Mouse (Mus musculus): ENCODE data around the gene Pde8a. TPM values are rescaled to one million over a fixed set of nuclear protein-coding genes. Genes with fewer than 3 reads are reported as not detected.

Gene Pde8a
- polyA plus RNA-seq, 1 experiment from 2014 or later = 2.1 TPM

DNA sequence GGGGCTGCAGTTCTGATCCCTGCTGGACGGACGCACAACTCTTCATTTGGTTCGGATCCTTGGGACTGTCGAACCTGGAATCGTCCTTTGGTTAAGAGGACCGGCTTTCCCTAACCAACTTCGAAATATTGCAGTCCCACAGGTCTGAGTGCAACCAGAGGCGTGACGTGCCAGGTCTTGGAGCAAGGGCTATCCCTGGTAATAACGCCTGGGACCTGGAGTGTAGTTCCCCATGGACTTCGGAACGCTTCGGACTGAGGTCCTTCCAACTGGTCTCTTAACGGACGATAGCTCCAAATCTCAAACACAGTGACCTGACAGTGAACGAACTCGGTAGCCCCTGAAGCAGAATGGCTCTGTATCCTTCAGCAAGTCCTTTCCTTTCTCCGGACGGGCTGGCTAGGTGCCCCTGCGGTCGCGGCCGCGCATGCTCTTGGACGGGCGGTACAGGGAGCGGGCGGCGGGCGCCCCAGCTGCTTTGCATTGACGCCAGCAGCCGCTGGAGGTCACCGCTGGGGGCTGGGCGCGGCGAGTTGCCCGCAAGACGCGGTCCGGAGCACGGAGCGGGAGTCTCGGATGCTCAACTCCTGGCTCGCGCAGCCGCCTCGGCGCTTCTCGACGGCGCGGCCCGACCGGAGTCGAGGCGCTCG, 574 bp upstream of the Pde8a start:
- Histone ChIP-seq H3K36me3 (no peaks in the 10 kb centered on the region), H3K27ac (peak overlapping the region; percentile 13; the same call in 1 of the 2 replicates), H3K27me3 (peaks cover 88% of the 10 kb centered on the region), H3K4me1 (replicated peaks) (peaks cover 22% of the 10 kb centered on the region), H3K4me2 (peak overlapping the region; percentile 63), H3K9me3 (no peaks in the 10 kb centered on the region), H3K9ac (peak overlapping the region; percentile 55), H3K4me3 (peak overlapping the region; percentile 49)
- under 1% methylated on average over 56 of the region's 57 CpGs for WGBS
- ATAC-seq (ENCODE audit: low FRiP score) = peak; percentile 91

DNA sequence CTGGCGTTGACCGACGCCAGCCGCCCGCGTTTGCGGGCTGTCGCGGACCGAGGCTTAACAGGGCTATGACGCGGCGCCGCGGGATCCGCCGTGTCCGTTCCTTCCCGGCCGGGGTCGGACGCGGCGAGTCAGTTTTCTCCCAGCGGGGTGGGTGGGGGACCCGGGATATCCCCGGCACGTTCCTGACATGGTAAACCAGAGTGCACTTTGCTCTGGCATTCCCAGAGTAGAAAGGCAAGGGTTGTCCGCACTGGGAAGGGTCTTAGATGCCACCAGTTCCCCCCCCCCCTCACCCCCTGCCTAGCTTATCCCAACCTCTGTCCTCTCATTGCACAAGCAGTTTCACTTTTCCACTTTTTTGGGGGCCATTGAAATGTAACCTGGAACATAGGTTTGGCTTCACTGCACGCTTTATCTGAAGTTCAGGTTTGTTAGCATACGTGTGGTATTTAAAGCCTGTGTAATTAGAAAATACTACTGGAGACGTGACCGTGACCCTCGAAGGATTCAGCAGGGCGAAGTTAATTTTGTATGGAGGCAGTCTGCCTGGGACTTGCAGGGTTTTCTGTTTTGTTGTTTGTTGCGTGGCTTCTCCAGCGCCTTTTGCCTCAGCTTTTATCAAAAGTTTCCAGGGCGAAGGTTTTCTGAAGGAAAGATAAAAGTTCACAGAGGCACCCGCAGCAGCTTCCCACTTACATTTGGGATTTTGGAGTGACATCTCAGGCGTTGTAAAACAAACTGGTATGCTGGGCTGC, 934 bp downstream of the Pde8a start:
- Histone ChIP-seq H3K27me3 (peaks cover 87% of the 10 kb centered on the region), H3K9ac (peak overlapping the region; percentile 55), H3K4me1 (replicated peaks) (peaks cover 22% of the 10 kb centered on the region), H3K4me3 (peak overlapping the region; percentile 49), H3K36me3 (no peaks in the 10 kb centered on the region), H3K27ac (0 out of 2 replicates have a peak overlapping the region, but pooled peaks have one; percentile 12), H3K4me2 (peak overlapping the region; percentile 63), H3K9me3 (no peaks in the 10 kb centered on the region)
- 5% methylated on average over 30 of the region's 40 CpGs for WGBS
- ATAC-seq (ENCODE audit: low FRiP score) = no peak

DNA sequence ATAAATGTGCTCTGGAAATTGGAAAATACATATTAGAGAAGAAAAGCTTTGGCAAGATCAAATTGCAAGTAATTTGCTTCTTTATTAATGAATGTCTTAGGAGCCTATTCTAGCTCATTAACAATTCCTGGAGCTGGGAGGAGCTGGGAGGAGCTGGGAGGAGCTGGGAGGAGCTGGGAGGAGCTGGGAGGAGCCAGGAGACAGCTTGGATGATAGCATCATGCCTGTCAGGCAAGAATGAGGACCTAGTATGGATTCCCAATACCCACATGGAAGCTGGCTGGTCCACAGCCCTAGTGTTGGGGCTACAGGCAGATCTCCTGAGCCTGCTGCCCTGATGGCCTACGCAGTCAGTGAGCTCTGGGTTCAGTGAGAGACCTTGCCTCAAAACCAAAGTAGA, 2.6 kb downstream of the Pde8a start:
- Histone ChIP-seq H3K4me3 (no peak overlapping the region), H3K4me2 (no peak overlapping the region), H3K9me3 (no peaks in the 10 kb centered on the region), H3K27me3 (peaks cover 73% of the 10 kb centered on the region), H3K9ac (no peak overlapping the region), H3K27ac (no peak overlapping the region), H3K4me1 (replicated peaks) (peaks cover 22% of the 10 kb centered on the region), H3K36me3 (no peaks in the 10 kb centered on the region)
- no peak for ATAC-seq (ENCODE audit: low FRiP score)
- 83% methylated on average over 1 of the region's 1 CpGs for WGBS

DNA sequence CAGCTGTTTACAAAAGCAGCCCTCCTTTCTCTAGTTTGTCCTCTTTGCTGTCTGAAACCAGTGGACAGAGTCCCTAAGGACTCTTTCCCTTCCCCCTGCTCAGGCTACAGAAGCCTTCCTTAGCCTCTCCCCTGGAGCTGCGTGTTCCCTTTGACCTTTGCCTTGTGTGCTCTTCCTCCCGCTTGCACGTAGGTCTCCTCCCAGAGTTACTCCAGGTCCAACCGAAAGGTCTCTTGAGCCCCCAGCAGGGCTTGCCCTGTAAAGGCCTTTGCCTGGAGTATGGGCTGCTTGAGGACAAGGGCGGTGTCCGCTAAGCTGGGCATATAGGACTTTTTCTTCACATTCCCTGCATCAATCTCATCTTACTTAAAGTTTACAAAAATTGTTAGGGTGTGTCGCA, 5.9 kb downstream of the Pde8a start:
- no peak for ATAC-seq (ENCODE audit: low FRiP score)
- Histone ChIP-seq H3K27me3 (peaks cover 40% of the 10 kb centered on the region), H3K4me3 (no peak overlapping the region), H3K4me1 (replicated peaks) (no peaks in the 10 kb centered on the region), H3K36me3 (no peaks in the 10 kb centered on the region), H3K9me3 (no peaks in the 10 kb centered on the region), H3K27ac (no peak overlapping the region), H3K9ac (no peak overlapping the region), H3K4me2 (no peak overlapping the region)
- 59% methylated on average over 7 of the region's 7 CpGs for WGBS

DNA sequence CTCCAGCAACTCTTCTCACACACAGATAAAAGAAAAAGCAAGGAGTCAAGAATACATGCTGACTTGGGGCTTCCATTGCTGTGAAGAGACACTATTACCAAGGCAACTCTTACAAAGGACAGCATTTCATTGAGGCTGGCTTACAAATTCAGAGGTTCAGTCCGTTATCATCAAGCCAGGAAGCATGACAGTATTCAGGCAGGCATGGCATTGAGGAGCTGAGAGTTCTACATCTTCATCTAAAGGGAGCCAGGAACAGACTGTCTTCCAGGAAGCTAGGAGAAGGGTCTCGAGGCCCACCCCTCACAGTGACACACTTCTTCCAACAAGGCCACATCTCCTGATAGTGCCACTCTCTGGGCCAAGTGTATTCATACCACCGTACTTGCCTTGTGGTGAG, 7.0 kb downstream of the Pde8a start:
- WGBS = 63% methylated on average over 3 of the region's 3 CpGs
- Histone ChIP-seq H3K4me3 (no peak overlapping the region), H3K27ac (no peak overlapping the region), H3K27me3 (peaks cover 29% of the 10 kb centered on the region), H3K9me3 (no peaks in the 10 kb centered on the region), H3K4me1 (replicated peaks) (no peaks in the 10 kb centered on the region), H3K4me2 (no peak overlapping the region), H3K9ac (no peak overlapping the region), H3K36me3 (no peaks in the 10 kb centered on the region)
- no peak for ATAC-seq (ENCODE audit: low FRiP score)

DNA sequence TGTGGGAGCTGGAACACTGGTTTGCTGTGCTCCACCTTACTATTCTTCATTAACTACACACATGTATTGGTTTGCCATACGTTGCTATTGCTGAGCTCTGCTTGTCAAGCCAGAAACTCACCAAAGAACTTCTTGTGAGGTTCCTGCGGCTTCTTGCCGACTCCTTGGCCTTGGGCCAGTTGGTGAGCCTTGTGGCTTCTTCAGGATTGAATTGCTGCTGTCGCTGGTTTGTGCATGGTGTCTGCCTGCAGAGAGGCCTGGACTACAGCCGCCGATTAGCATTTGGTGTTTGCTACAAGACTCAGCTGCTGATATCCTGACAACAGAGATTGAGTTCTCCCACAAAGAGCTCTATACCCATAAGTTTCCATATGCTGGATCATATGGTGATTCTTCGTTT, 10.9 kb downstream of the Pde8a start:
- H3K27ac ChIP-seq = no peak overlapping the region
- H3K4me3 ChIP-seq = no peak overlapping the region
- 88% methylated on average over 7 of the region's 7 CpGs for WGBS

DNA sequence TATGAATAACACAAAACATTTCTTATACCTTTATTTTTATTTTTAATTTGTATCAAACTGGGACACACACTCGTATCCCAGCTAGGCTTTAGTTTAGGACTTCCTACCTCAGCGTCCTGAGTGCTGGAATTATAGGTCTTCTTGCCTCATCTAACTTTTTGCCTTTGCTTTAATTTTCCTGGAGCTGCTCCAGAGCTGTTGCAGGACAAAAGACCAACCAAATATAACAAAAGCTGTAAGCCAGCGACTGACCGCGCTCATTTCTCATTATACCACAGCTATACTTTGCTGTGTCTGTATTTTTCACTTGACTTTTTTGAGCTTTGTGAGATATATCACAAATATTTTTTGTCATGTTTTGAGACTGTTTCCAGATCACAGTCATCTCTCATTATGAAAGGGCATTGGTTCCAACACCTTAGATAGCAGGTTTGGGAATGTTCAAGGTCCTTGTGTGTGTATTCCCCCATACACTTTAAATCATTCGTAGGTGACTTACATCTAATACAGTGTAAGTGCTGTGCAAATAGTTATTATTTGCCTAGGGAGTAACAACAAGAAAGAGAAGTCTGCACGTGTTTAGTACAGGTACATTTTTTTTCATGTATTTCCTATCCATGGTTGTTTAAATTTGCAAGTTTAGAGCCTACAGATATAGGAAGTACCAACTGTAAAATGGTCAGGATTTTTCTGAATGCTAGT, 16.8 kb downstream of the Pde8a start:
- no peaks in the 10 kb centered on the region for H3K27me3 ChIP-seq
- no peak overlapping the region for H3K27ac ChIP-seq
- H3K36me3 ChIP-seq = no peaks in the 10 kb centered on the region
- 90% methylated on average over 7 of the region's 7 CpGs for WGBS
- H3K4me1 ChIP-seq (replicated peaks) = no peaks in the 10 kb centered on the region
- ATAC-seq (ENCODE audit: low FRiP score) = no peak
- H3K4me3 ChIP-seq = no peak overlapping the region
- no peak overlapping the region for H3K9ac ChIP-seq
- no peak overlapping the region for H3K4me2 ChIP-seq
- H3K9me3 ChIP-seq = no peaks in the 10 kb centered on the region

More for the DNA sequence above, 10.9 kb downstream of the Pde8a start:
- no peak for ATAC-seq (ENCODE audit: low FRiP score)
- H3K36me3 ChIP-seq = no peaks in the 10 kb centered on the region
- no peaks in the 10 kb centered on the region for H3K27me3 ChIP-seq
- H3K9ac ChIP-seq = no peak overlapping the region
- H3K4me2 ChIP-seq = no peak overlapping the region
- no peaks in the 10 kb centered on the region for H3K4me1 ChIP-seq (replicated peaks)
- H3K9me3 ChIP-seq = no peaks in the 10 kb centered on the region

DNA sequence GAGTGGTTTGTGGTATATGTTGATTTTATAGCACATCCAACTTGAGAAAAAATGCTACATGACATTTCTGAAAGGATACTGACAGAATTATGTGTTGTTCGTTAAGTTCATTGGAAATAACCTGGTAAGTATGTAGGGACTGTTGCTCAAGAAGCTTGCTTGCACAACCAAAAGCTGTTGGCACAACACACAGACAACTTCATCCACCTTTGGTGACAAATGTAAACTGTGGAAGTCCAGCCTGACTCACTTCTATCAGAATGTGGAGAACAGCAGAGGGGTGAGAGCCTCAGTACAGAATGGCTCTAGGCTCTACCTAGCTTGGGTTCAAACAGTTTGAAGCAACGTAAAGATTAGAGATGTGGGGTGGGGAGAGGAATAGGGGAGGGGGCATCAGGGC, 19.3 kb downstream of the Pde8a start:
- Histone ChIP-seq H3K9me3 (no peaks in the 10 kb centered on the region), H3K27me3 (no peaks in the 10 kb centered on the region), H3K36me3 (no peaks in the 10 kb centered on the region), H3K4me1 (replicated peaks) (no peaks in the 10 kb centered on the region), H3K4me2 (no peak overlapping the region), H3K4me3 (no peak overlapping the region), H3K9ac (no peak overlapping the region), H3K27ac (no peak overlapping the region)
- ATAC-seq (ENCODE audit: low FRiP score) = no peak
- 90% methylated on average over 2 of the region's 2 CpGs for WGBS

DNA sequence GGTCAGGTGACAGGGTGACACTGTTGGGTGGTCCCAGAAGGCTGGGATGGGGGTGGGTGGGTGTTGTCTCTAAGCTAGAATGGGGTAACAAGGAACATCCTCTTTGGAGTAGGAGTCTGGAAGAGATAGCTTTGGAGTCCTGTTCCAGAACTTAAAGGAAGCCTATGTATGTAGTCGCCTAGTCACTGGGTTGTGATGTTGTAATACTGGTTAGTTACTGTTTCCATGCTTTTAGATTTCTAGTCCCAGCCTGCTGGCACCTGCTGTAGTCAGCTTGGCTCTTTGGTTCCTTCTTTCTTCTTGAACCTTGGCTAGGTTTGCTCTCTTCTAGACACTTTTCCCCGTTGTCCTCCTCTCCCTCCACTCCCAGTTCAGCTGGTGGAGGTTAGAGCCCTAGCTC, 21.7 kb downstream of the Pde8a start:
- no peak overlapping the region for H3K9ac ChIP-seq
- no peaks in the 10 kb centered on the region for H3K4me1 ChIP-seq (replicated peaks)
- ATAC-seq (ENCODE audit: low FRiP score) = no peak
- no peak overlapping the region for H3K27ac ChIP-seq
- no peaks in the 10 kb centered on the region for H3K36me3 ChIP-seq
- no peaks in the 10 kb centered on the region for H3K27me3 ChIP-seq
- H3K4me3 ChIP-seq = no peak overlapping the region
- 88% methylated on average over 2 of the region's 2 CpGs for WGBS
- no peaks in the 10 kb centered on the region for H3K9me3 ChIP-seq
- no peak overlapping the region for H3K4me2 ChIP-seq

GRCm38 (mm10) chr7:81235600-81236223, 22.3 kb downstream of the Pde8a start:
- H3K27me3 ChIP-seq = no peaks in the 10 kb centered on the region
- no peak overlapping the region for H3K27ac ChIP-seq
- WGBS = 85% methylated on average over 4 of the region's 4 CpGs
- H3K4me1 ChIP-seq (replicated peaks) = no peaks in the 10 kb centered on the region
- no peaks in the 10 kb centered on the region for H3K9me3 ChIP-seq
- no peak overlapping the region for H3K9ac ChIP-seq
- H3K4me2 ChIP-seq = no peak overlapping the region
- H3K36me3 ChIP-seq = no peaks in the 10 kb centered on the region
- no peak overlapping the region for H3K4me3 ChIP-seq
- ATAC-seq (ENCODE audit: low FRiP score) = no peak

DNA sequence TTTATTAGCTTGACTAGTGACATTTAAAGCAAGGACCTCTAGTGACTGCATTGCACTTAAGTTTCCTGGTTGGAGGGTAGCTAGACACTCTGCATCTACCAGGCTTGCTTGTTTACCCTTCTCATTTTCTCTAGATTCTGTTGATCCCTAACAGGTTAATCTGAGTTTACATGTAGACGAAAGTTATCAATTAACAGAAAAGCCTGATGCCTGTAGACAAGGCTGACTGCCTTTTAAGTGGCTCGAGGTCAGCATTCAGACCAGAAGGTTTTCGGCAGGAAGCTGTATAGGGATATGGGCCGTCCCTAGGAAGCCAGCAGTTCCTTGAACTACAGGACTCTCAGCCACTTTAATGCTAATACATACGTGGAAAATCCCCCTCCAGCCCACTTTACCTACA, 30.0 kb downstream of the Pde8a start:
- H3K4me1 ChIP-seq (replicated peaks) = no peaks in the 10 kb centered on the region
- no peak overlapping the region for H3K4me3 ChIP-seq
- ATAC-seq (ENCODE audit: low FRiP score) = no peak
- H3K4me2 ChIP-seq = no peak overlapping the region
- 73% methylated on average over 5 of the region's 5 CpGs for WGBS
- H3K9ac ChIP-seq = no peak overlapping the region
- no peaks in the 10 kb centered on the region for H3K9me3 ChIP-seq
- H3K27me3 ChIP-seq = no peaks in the 10 kb centered on the region
- H3K36me3 ChIP-seq = no peaks in the 10 kb centered on the region
- no peak overlapping the region for H3K27ac ChIP-seq

DNA sequence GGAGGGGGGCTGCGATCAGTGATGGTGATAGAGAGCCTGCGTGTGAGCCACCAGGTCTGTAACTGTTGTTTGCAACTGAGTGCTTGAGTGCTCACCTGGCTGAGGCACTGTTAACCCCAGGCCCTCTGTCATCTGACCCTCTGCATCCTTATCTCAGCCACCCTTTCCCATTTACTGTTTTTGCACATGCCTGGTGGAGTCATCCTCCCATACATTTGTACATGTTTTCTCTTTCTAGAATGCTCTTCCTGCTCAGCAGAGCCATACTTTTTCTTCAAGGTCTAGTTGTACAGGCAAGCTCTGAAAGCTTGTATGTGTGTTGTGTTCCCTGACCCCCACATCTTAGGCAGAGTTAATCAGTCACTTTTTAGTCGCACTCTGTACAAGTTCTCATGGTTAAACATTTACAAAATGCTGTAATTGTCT, 36.5 kb downstream of the Pde8a start:
- H3K9me3 ChIP-seq = no peaks in the 10 kb centered on the region
- H3K27me3 ChIP-seq = no peaks in the 10 kb centered on the region
- ATAC-seq (ENCODE audit: low FRiP score) = no peak
- H3K4me2 ChIP-seq = no peak overlapping the region
- no peak overlapping the region for H3K4me3 ChIP-seq
- 75% methylated on average over 3 of the region's 3 CpGs for WGBS
- H3K36me3 ChIP-seq = no peaks in the 10 kb centered on the region
- H3K27ac ChIP-seq = no peak overlapping the region
- no peak overlapping the region for H3K9ac ChIP-seq
- H3K4me1 ChIP-seq (replicated peaks) = no peaks in the 10 kb centered on the region

All from hindbrain, embryonic 13.5 days (tissue).